Mouse (Mus musculus) embryonic facial prominence, embryonic 14.5 days (tissue): ENCODE measurements around the gene Rtca. TPM values are rescaled to one million over a fixed set of nuclear protein-coding genes. Genes with fewer than 3 reads are reported as not detected.

ENCODE experiments used
- polyA plus RNA-seq: library from polyadenylated mRNA; unstranded; fragments of >200 nt; fragmentation: Nextera tagmentation; extraction: Ambion mirVana; gene quantifications from 2 replicates; pipeline ENCODE4 v1.2.1, GENCODE M21; 2014

The Rtca gene
- polyA plus RNA-seq, 1 experiment from 2014 or later, result 67.0 TPM

Other genes starting within 250 kb of the Rtca start
- 7.7 and 7.8 TPM in 2 replicates for gene Cdc14a, start 84.2 kb downstream of the Rtca start, polyA plus RNA-seq
- 9.5 and 11.3 TPM in 2 replicates for gene Dbt, start 4.9 kb upstream of the Rtca start, polyA plus RNA-seq
- gene Lrrc39, start 54.8 kb upstream of the Rtca start, polyA plus RNA-seq, result 3.3 and 4.3 TPM in 2 replicates
- gene Sass6, start 86.8 kb upstream of the Rtca start, polyA plus RNA-seq, result 15.0 and 15.5 TPM in 2 replicates
- gene Trmt13, start 106.4 kb upstream of the Rtca start, polyA plus RNA-seq, result 17.5 and 20.1 TPM in 2 replicates
- 77.5 and 86.2 TPM in 2 replicates for gene Mfsd14a, start 154.5 kb upstream of the Rtca start, polyA plus RNA-seq
- not detected in 2 replicates for gene Gm43191, start 173.1 kb upstream of the Rtca start, polyA plus RNA-seq
- gene Slc35a3, start 204.6 kb upstream of the Rtca start, polyA plus RNA-seq, result 9.4 and 9.8 TPM in 2 replicates